Mouse (Mus musculus): ENCODE results near the gene Adcy6.
A peak's percentile ranks its signal among the peaks of the same experiment; 100 is the strongest.

Adcy6 gene

DNA sequence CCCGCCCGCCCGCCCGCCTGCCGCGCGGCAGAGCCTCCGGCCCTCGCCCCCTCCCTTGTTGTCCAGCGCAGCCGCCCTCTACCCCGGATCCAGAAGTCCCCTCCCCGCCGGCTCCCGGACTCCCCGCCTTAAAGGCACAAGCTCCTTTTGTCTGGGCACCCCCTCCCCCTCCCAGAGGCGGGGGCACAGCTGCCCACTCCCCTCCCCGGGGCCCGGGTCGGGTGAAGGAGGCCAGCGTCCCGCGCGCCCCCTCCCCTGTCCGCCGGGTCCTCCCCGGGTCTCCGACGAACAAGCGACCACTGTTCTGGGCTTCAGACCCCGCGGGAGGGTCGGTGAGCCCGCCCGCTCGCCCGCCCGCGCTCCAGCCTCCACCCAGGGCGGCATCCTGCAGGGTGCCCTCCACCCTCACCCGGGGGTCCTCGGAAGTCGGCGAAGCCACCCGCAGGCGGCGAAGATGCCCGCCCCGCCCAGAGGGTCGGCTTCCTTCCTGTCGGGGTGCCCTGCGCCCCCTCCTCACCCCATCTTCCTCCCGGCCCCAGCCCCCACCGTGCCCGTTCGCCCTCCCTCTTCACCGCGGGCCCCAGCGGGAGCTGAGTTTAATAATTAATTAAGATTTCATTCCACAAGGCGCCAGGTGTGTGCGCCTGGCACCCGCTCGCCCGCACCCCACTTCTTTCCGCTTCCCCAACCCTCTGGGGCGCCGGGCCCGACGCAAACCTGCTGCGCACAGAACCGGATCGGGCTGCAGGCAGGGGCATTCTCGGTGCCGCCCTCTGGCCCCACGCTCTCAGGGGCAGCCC, at the start of gene Adcy6:
TSS of gene Adcy6 (minus strand) at position 746 of the 800 bp plus-strand sequence.
- peak; percentile 84 for DNase-seq (ENCODE audit: low read depth, low spot score)

DNA sequence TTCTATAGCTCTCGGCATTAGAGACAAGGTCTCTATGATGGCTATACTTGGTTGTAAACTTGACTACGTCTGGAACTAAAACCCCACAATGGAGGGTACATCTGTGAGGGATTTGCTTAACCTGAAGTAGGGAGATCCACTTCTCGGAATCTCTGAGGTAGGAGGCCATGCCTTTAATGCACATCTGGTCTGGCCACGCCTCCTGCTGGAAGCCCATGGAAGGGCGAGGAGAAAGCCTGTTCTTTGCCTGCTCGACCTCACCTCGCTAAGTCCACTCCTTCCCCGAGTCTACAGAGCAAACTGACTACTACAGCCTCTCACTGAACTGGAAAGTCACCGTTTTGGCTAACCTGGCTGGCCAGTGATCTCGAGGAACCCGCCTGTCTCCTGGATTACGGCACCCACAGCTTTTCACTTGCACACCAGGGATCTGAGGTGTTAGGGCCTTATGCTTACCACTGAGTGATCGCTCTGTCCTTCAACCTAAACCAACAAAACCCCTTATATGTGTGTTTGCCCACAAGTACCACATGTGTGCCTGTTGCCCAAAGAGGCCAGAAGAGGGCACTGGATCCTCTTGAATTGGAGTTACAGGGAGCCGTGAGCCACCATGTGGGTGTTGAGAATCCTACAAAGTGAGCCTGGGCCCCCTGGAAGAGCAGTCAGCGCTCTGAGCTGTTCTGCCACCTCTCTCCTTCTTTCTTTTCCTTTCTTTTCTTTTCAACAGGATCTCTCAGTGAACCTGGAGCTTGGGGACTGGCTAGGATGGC, 47.3 kb upstream of the Adcy6 start:
- DNase-seq (ENCODE audit: low read depth, low spot score), result no peak

DNA sequence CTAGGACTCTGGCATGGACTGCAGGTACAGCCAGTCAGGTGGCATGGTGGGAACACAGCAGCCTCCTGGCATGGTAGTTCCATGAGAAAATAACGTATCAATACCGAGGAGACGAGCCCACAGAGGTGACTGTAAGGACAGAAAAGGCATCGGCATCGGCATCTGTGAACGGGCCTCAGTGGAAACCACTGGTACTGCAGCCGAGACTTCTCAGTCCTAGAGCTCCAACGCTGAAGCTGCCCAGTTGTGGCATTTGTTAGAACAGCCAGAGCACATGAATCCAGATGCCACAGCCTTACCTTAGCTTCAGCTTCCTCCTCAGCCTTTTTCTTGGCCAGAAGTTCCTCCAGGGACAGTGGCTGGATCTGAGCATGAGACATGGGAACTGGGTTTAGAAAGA, 42.3 kb upstream of the Adcy6 start:
- DNase-seq (ENCODE audit: low read depth, low spot score), result no peak

DNA sequence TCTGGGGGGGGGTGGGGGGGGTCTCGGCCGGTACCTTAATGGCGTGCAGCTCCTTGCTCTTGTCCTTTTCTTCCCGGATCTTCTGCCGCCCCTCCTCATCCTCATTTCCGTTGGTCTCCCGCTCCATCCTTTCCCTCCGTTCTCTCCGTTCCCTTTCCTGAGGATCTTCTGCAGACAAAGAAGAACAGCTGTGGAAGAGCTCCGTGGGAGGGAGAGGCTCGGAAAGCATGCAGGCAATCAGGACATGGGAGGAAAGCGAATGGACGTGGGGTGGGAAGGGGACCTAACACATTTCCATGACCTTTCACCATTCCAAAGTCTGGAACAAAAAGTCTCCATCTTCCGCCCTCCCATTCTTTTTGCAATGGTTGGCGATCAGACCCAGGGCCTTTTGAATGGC, 41.6 kb upstream of the Adcy6 start:
- no peak for DNase-seq (ENCODE audit: low read depth, low spot score)

DNA sequence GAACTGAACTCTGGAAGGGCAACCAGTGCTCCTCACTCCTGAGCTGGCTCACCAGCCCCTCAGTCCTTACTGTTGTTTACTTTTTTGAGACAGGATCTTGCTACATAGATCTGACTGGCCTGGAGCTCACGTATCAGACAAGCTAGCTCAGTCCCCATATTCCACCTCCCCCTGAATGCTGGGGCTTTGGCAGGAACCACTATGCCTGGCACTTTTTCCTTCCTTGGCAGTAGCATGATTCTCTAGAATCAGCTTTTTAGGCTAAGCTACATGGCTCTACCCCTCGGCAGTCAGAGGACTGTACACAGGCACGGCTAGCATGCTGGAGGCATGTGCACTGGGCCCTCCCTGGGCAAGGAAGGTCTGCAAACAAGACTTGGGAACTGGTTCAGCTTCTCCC, 38.2 kb upstream of the Adcy6 start:
- DNase-seq (ENCODE audit: low read depth, low spot score), result no peak

DNA sequence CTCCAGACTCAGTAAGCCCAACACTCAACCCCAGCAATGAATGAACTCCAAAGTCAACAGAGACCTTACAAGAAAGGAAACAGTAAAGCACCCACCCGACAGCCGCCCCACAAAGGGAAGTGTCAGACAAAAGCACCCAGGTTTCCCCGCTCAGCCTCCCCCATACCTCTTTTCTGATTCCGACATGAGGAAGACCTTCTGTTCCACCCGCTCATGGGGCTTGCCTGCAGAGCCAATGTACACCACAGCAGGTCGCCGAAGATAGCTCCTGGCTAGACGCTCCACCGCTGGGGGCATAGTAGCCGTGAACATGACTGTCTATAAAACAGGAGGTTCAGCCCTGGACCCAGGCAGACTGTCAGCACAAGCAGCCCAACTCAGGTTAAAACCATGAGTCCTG, 37.4 kb upstream of the Adcy6 start:
- DNase-seq (ENCODE audit: low read depth, low spot score), result no peak

DNA sequence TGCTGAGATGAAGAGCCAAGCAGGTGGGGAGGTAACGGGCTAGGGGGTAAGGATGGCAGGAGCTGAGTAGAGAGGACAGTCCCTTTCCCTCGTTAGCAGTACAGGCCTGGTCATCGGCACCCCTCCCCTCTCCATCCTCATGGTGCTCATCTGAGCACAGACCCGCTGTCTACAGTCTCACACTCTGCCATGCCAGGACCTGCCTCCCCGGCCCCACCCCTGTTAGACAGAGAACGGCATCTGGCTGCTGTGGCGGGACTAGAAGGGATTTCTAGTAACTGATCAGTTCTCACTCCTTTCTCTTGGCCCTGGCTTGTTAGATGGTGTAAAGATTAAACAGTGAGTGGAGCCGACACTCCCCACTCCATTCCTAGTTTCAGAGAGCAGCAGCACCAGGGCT, 36.9 kb upstream of the Adcy6 start:
- DNase-seq (ENCODE audit: low read depth, low spot score), result no peak

DNA sequence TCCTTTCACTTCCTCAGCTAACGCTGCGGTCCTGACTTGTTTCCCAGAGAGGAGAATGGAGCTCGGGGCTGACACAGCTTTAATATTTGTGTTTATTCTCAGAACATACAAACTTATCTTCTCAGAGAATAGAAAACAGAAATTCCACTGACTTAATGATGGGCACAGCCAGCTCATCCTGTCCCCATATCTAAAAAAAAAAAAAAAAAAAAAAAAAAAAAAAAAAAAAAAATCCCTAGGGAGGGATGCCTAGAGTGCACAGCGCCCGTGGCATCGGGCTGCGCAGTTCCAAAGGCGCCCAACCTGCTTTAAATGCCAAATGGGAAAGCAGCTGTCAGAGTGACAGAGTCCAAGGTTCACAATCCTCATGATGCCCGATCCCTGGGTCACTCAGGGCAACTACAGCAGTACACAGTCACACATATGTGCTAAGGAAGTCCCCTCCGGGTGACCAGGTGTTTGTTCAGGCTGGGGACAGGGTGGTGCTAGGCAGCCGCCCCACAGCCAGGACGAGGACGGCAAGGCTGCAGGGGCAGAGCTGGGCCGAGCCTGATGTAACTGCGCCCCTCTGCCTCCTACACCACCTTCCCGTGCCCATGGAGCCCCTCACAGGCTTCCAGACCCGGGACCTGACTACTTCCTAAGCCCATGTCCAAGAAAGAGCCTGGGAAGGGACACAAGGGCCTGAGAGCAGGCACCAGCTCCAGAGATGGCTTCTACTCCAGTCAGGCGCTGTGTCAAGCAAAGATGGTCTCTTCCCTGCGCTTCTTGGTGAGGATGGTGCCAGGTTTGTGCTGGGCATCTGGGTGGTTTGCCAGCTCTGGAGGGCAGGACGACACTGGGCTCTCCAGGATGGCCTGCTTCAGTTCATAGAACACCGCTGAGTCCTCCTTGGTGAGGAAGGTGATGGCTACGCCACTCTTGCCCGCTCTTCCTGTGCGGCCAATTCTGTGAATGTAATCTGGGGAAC, 35.5 kb upstream of the Adcy6 start:
- DNase-seq (ENCODE audit: low read depth, low spot score), result no peak

DNA sequence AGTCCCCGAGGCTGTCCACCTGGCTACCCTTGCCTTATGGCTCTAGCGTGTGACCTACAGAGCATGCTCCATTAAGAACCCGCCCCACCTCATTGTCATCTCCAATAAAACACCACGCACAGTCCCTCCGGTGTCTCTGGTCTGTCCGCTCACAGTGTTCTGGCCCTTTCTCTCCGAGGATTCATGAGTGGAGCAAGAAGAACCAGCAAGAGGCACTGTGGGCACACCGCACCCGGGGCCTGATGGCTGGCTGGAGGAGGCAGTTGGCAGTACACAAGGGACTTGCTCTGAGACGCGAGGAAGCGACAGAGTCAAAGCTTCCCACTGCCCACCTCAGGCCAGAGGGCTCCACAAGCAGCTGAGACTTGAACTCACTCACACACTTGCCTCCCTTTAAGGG, 34.5 kb upstream of the Adcy6 start:
- DNase-seq (ENCODE audit: low read depth, low spot score), result no peak

DNA sequence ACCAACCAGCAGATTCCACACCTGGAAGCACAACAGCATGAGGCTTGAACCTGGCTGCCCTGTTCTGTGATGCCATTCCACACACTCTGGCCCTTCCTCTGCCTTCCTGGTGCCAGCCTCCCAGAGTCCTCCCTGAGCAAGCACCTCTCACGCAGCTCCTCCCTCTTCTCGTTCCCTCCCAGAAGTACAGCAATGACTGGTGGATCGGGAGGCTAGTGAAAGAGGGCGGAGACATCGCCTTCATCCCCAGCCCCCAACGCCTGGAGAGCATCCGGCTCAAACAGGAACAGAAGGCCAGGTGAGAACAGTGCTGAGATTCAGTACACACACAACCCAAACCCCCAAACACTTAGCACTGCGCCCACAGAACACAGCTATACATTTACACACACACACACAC, 30.3 kb upstream of the Adcy6 start:
- DNase-seq (ENCODE audit: low read depth, low spot score), result no peak

DNA sequence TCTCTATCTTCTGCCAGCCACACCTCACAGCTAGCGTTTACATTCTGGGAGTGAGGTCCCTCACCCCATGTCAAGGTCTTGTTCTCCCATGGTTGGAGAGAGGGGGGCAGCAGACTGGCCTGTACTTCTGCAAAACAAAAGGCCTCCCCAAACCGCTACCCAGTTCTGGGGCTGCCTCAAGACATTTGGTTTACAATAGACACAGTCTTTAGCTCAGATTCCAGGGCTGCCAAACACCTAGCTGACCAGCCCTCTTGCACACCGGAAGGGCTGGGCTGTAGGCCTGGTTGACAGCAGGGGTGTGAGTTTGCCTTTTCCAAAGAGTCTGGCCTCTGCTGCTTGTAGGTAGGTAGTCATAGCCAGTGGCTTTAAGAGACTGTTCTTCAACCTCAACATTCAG, 27.3 kb upstream of the Adcy6 start:
- DNase-seq (ENCODE audit: low read depth, low spot score), result no peak

DNA sequence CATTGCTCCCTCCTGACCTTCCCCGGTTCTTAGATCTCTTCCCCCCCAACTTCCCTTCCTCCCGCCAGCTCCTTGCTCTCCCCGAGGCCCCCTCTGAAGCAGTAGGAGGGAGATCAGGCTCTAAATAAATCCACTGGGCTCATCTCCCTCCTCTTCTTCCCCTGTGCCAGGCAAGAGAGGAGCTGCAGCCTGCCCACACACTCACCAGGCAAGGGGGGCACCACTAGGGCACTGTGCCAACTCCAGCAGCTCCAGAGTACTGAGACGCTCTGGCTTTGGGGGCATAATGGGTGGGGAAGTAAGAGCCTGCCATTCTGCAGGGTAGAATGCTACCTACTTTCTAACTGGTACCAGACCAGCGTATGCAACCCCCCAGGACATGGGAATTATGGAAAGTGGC, 26.6 kb upstream of the Adcy6 start:
- DNase-seq (ENCODE audit: low read depth, low spot score), result no peak

DNA sequence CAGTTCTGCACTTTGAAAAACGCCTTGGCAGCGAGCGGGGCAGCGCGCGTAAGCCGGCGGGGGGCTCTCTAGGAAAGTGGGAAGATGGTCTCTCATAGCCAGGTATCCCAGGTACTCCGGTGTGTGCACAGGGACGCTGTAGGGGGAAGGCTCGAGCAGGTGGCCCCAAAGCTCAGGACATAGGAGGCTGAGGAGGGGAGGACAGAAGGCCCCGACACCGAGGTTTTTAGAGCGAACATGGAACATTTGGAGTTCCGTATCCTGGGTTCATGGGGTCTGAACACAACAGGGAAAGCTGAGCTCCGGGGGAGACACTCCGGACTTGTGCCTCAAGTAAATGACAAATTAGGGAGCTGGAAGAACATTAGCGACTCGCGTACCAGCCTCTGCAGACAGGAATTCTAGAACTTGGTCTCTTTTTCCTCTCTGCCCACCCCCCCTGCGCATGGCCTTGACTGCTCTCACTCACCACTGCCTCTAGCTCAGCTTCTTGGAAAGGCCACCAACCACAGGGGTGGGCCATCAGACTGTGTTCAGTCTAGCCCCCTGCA, 25.5 kb upstream of the Adcy6 start:
- no peak for DNase-seq (ENCODE audit: low read depth, low spot score)

DNA sequence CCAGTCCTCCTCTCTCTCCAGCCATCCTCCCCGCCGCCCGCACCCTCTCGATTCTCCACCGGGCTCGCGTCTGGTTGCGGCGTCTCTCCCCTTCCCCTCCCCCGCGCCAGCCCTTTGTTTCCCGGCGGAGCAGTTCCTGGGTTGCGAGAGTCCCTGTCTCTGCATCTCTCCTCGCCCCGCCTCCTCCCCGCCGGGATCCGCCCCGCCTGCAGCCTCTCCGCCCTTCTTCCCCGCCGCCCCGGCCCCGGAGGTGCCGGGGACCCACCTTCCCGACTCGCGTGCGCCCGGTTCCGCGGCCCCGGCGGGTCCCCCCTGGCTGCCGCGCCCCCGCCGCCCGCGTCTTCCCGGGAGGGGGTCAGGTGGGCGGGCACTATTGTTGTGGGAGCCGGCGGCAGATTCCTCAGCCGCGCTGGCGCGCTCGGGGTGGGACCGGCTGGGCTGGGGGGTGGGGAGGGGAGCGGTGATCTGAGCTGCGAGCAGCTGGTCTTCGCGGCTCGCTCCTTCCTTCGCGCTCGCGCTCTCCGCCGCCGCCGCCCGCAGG, 24.7 kb upstream of the Adcy6 start:
- peak; percentile 84 for DNase-seq (ENCODE audit: low read depth, low spot score)

DNA sequence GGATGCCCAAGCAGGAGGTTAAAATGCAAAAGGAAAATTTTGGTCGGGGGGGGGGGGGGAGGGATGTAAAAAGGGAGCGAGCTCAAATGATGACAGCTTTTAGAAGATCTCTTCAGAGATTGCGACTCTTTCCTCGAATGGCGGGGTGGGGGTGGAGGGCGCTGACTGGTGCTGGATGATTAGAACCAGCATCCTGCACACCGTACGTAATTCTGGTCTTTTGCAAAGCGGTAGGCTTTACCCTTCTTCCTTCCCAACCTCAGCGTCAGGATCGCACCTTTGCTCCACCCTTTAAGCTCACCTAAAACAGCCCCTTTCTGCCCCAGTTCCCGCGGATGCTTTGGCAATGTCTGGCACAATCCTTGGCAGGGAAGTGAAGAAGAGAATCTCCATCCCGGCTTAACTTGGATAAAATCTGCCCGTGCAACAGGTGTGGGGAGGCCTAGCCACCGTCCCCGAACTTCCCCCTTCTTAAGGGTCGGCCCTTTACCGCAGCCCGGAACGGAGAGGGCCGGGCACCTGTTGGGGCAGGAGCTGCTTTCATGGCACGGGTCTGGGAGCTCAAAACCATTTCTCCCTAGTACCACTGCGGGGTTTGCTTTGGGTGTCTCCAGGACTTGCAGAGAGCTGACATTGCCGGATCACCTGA, 24.1 kb upstream of the Adcy6 start:
- DNase-seq (ENCODE audit: low read depth, low spot score), result no peak

DNA sequence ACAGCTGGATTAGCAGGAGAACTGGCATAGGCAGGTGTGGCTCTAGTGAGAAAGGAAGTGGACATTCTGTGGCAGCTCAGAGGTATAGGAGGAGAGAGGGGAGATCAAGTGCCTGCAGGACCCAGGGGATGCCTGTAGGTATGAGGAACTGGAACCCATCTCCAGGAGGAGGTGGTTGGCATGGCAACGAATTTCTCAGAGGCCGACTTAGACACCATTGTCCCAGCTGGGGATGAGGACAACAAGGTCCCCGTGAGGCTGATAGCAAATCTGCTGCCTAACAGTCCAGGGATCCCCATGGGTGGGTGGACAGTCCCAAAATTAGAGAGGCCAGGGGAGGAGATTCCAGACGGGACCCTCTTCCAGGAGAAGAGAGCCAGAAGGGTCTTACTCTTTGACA, 23.0 kb upstream of the Adcy6 start:
- DNase-seq (ENCODE audit: low read depth, low spot score), result no peak

DNA sequence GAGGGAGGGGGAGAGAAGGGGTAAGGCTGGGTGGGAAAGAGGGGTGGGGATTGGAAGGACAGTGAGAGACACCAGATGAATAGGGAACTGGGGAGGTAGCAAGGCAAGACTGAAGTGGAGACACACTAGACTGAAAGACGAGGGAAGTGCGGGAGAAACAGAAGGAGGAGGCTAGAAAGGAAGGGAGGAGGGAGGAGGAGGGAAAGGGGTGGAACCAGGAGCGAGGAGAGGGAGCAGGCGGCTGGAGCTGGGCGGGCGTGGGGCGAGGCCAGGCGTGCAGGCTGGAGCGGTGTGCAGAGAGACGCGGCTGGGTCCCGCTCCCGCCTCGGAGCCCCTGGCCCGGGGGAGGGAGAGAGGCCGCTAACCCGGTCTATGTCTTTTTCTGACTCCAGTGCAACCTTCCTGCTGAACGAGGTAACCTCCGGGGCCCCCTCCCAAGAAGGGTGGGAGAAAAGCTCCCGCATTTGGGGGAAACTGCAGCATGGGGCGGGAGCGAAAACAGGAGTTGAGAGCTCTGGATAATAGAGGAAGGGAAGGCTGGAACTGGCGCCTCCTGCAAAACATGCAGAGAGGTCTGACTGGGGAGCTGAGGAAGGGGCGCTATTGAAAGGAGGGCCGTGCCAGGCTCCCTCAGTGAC, 22.4 kb upstream of the Adcy6 start:
- DNase-seq (ENCODE audit: low read depth, low spot score), result no peak

DNA sequence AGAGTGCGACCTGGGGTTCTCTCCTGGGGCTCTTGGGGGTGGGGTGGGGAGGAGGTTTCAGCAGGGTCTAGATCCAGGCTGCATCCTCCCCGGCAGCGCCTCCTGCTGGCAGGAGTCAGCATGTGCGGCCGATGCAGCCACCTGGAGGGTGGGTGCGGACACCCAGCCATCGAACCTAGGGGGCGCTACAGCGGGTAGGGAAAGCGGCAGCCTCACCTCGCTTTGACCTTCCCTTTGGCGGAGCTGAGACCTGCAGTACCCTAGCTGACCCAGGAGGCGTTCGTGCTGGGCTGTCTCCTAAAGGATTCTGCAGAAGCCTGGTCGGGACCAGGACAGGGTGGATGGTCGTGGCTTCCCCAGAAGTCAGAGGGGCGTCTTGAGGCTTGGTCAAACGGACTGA, 21.6 kb upstream of the Adcy6 start:
- DNase-seq (ENCODE audit: low read depth, low spot score), result peak; percentile 91

DNA sequence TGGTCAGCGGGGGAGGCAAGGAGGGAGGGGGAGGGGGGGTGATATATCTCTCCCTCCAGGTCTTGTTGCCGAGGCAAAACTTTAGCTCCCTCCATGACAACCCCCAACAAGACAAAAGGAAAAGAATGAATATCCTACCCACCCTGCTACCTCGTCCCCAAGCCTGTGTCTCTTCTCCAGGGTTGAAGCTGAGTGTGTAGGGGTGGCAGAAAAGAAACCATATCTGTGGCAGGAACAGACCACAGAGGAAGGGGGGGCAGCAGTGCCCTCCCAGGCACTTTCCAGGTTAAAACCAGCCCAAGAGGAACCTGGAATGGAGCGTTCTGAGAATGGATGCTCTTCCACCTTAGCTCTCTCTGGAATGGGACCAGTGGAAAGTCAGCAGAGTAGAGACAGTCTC, 20.7 kb upstream of the Adcy6 start, which contains the start of gene Cacnb3:
TSS of gene Cacnb3 (plus strand) at position 301 of the 400 bp plus-strand sequence.
- no peak for DNase-seq (ENCODE audit: low read depth, low spot score)

DNA sequence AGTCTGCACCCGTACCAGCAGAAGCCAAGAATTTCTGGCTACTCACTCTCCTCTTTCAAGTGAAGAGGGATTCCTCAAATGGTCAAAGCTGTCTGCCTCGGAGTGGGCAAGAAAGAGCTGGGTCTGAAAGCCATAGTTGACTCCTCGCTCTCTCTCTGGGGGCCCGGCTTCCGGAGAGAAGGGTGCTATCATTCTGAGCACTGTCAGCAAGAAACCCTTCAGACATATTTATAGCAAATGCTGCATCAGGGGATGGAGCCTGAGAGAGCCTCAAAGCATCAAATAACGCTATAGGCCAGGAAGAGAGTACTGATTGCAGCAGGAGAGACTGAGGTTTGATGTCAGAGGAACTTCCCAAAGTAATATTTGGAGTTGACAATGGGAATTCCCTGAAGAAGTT, 19.6 kb upstream of the Adcy6 start:
- DNase-seq (ENCODE audit: low read depth, low spot score), result no peak
